Mouse (Mus musculus): ENCODE measurements around the gene Gimap8. TPM values are rescaled to one million over a fixed set of nuclear protein-coding genes. Genes with fewer than 3 reads are reported as not detected.

Gimap8 gene
- polyA plus RNA-seq, 1 experiment from 2014 or later, result 0.81 TPM

GRCm38 (mm10) chr6:48668022-48668421, 21.0 kb downstream of the Gimap8 start:
- no peak for ATAC-seq (ENCODE audit: insufficient read depth)
- Histone ChIP-seq H3K4me3 (replicated peaks) (no peak overlapping the region), H3K9me3 (replicated peaks) (no peaks in the 10 kb centered on the region), H3K4me2 (no peak overlapping the region), H3K27ac (replicated peaks) (no peak overlapping the region), H3K27me3 (no peaks in the 10 kb centered on the region), H3K4me1 (replicated peaks) (peaks cover 13% of the 10 kb centered on the region), H3K9ac (no peak overlapping the region), H3K36me3 (replicated peaks) (no peaks in the 10 kb centered on the region)

DNA sequence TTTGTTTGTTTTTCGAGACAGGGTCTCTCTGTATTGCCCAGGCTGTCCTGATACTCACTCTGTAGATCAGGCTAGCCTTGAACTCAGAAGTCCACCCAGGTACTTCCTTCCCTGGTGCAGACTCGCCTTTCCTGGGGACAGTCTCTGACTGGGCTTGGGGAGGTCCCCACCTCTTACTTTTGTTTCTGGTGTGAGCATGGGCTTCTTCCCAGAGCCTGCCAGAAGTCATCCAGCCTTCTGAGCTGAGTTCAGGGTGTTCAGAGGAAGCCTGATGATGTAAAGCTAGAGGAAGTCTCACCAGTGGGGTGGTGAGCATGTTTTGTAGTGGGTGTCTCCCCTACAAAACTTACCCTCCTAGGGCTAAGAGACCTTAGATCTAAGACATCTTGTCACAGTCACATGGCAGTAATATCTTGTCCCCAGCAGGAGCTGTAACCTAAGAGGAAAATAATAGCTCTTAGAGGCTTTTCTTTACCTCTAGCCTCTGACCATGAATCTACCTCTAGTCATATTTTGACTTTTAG, 22.5 kb downstream of the Gimap8 start:
- H3K27me3 ChIP-seq, result no peaks in the 10 kb centered on the region
- ATAC-seq (ENCODE audit: insufficient read depth), result no peak
- peaks cover 13% of the 10 kb centered on the region for H3K4me1 ChIP-seq (replicated peaks)
- 38% methylated on average over 2 of the region's 2 CpGs for WGBS (ENCODE audit: insufficient replicate concordance)
- H3K36me3 ChIP-seq (replicated peaks), result no peaks in the 10 kb centered on the region
- H3K9me3 ChIP-seq (replicated peaks), result no peaks in the 10 kb centered on the region
- H3K9ac ChIP-seq, result no peak overlapping the region
- H3K27ac ChIP-seq (replicated peaks), result no peak overlapping the region
- H3K4me3 ChIP-seq (replicated peaks), result no peak overlapping the region
- no peak overlapping the region for H3K4me2 ChIP-seq

DNA sequence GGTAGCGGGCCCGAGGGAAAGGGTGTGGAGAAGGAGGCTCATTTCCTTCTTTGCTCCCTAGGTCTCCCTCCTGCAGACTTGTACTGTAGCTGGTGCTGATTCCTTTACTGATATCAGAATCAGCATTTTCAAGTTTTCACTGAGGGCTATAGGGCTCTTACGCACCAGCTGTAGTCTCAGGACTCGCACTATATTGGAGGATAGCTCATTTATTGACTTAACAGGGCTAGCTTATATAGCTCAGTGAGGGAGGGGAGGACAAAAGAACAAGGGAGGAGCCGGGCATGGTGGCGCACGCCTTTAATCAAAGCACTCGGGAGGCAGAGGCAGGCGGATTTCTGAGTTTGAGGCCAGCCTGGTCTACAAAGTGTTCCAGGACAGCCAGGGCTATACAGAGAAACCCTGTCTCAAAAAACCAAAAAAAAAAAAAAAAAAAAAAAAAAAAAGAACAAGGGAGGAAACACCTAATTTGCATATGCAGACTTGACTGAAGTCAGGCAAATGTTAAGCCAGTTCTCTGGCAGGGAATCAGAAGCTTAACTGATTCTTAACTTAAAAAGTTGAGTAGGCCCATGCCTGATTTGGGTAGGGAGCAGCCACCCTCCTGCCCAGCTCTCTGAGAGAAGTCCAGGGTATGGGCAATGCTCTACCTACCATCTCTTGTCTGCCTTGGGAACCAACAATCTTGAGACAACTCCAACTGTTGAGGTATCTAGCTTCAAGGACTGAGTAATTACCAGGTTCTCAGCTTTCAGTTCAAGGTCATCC, 27.4 kb downstream of the Gimap8 start:
- peaks cover 26% of the 10 kb centered on the region for H3K4me1 ChIP-seq (replicated peaks)
- H3K9me3 ChIP-seq (replicated peaks), result no peaks in the 10 kb centered on the region
- H3K27me3 ChIP-seq, result no peaks in the 10 kb centered on the region
- no peaks in the 10 kb centered on the region for H3K36me3 ChIP-seq (replicated peaks)
- no peak overlapping the region for H3K4me3 ChIP-seq (replicated peaks)
- no peak overlapping the region for H3K27ac ChIP-seq (replicated peaks)
- ATAC-seq (ENCODE audit: insufficient read depth), result no peak
- H3K9ac ChIP-seq, result no peak overlapping the region
- H3K4me2 ChIP-seq, result no peak overlapping the region
- WGBS (ENCODE audit: insufficient replicate concordance), result 79% methylated on average over 9 of the region's 9 CpGs

GRCm38 (mm10) chr6:48675400-48675930, 28.4 kb downstream of the Gimap8 start:
- H3K4me1 ChIP-seq (replicated peaks), result peaks cover 26% of the 10 kb centered on the region
- WGBS (ENCODE audit: insufficient replicate concordance), result 20% methylated on average over 10 of the region's 10 CpGs
- no peaks in the 10 kb centered on the region for H3K36me3 ChIP-seq (replicated peaks)
- H3K4me2 ChIP-seq, result peak overlapping the region; percentile 64
- peak; percentile 33 for ATAC-seq (ENCODE audit: insufficient read depth)
- no peaks in the 10 kb centered on the region for H3K27me3 ChIP-seq
- no peaks in the 10 kb centered on the region for H3K9me3 ChIP-seq (replicated peaks)
- peak overlapping the region; percentile 49 for H3K27ac ChIP-seq (replicated peaks)
- 0 out of 2 replicates have a peak overlapping the region, but pooled peaks have one; percentile 22 for H3K9ac ChIP-seq
- peak overlapping the region; percentile 52 for H3K4me3 ChIP-seq (replicated peaks)

GRCm38 (mm10) chr6:48675931-48676859, 29.2 kb downstream of the Gimap8 start, which contains the start of gene Gimap9:
Gimap9 (plus strand) TSS chr6:48676129.
- H3K9me3 ChIP-seq (replicated peaks), result no peaks in the 10 kb centered on the region
- H3K4me2 ChIP-seq, result peak within 1 kb of the TSS; percentile 64
- H3K9ac ChIP-seq, result peak within 1 kb of the TSS; percentile 22
- H3K4me1 ChIP-seq (replicated peaks), result peaks cover 26% of the 10 kb centered on the region
- H3K27me3 ChIP-seq, result no peaks in the 10 kb centered on the region
- 5% methylated on average over 11 of the region's 13 CpGs for WGBS (ENCODE audit: insufficient replicate concordance)
- peak; percentile 80 for ATAC-seq (ENCODE audit: insufficient read depth)
- no peaks in the 10 kb centered on the region for H3K36me3 ChIP-seq (replicated peaks)
- peak within 1 kb of the TSS; percentile 52 for H3K4me3 ChIP-seq (replicated peaks)
- peak within 1 kb of the TSS; percentile 57 for H3K27ac ChIP-seq (replicated peaks)

DNA sequence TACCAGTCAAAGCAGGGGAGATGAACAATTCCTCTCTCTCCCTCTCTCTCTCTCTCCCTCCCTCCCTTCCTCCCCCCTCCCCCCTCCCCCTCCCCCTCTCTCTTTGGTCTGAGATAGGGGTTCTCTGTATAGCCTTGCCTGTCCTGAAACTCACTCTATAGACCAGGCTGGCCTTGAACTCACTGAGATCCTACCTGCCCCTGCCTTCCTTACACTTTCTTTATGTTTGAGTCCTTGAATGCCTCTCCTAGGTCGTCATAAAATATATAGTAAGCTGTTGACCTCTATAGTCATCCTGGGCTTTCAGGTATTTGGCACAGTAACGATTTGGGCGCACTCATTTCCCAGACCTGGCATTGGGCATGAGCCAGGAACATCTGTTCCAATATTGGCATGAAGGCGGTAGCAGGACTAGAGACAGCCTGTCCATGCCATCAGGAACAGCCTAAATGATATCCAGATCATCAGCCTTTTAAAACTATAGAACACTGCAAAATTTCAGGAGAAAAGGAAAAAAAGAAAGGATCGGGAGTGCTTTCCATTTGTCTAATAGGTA, 29.9 kb downstream of the Gimap8 start:
- Histone ChIP-seq H3K4me1 (replicated peaks) (peaks cover 26% of the 10 kb centered on the region), H3K9ac (no peak overlapping the region), H3K27ac (replicated peaks) (no peak overlapping the region), H3K4me3 (replicated peaks) (peak overlapping the region; percentile 52; the same call in 1 of the 2 replicates), H3K36me3 (replicated peaks) (no peaks in the 10 kb centered on the region), H3K27me3 (no peaks in the 10 kb centered on the region), H3K9me3 (replicated peaks) (no peaks in the 10 kb centered on the region), H3K4me2 (peak overlapping the region; percentile 64)
- WGBS (ENCODE audit: insufficient replicate concordance), result 66% methylated on average over 5 of the region's 5 CpGs
- no peak for ATAC-seq (ENCODE audit: insufficient read depth)

GRCm38 (mm10) chr6:48677492-48678345, 30.7 kb downstream of the Gimap8 start:
- Histone ChIP-seq H3K4me3 (replicated peaks) (no peak overlapping the region), H3K36me3 (replicated peaks) (no peaks in the 10 kb centered on the region), H3K9ac (no peak overlapping the region), H3K4me2 (peak overlapping the region; percentile 64; the same call in 1 of the 2 replicates), H3K9me3 (replicated peaks) (no peaks in the 10 kb centered on the region), H3K27ac (replicated peaks) (no peak overlapping the region), H3K27me3 (no peaks in the 10 kb centered on the region), H3K4me1 (replicated peaks) (peaks cover 26% of the 10 kb centered on the region)
- WGBS (ENCODE audit: insufficient replicate concordance), result 76% methylated on average over 17 of the region's 17 CpGs
- ATAC-seq (ENCODE audit: insufficient read depth), result no peak

GRCm38 (mm10) chr6:48678391-48678790, 31.4 kb downstream of the Gimap8 start:
- H3K4me2 ChIP-seq, result no peak overlapping the region
- ATAC-seq (ENCODE audit: insufficient read depth), result no peak
- H3K27me3 ChIP-seq, result no peaks in the 10 kb centered on the region
- peaks cover 26% of the 10 kb centered on the region for H3K4me1 ChIP-seq (replicated peaks)
- H3K9ac ChIP-seq, result no peak overlapping the region
- H3K4me3 ChIP-seq (replicated peaks), result no peak overlapping the region
- no peaks in the 10 kb centered on the region for H3K36me3 ChIP-seq (replicated peaks)
- WGBS (ENCODE audit: insufficient replicate concordance), result 39% methylated on average over 4 of the region's 4 CpGs
- H3K9me3 ChIP-seq (replicated peaks), result no peaks in the 10 kb centered on the region
- no peak overlapping the region for H3K27ac ChIP-seq (replicated peaks)

- Histone ChIP-seq H3K36me3 (replicated peaks) (no peaks in the 10 kb centered on the region), H3K4me2 (no peak overlapping the region), H3K27me3 (no peaks in the 10 kb centered on the region), H3K9me3 (replicated peaks) (no peaks in the 10 kb centered on the region), H3K9ac (no peak overlapping the region), H3K4me1 (replicated peaks) (peaks cover 28% of the 10 kb centered on the region), H3K27ac (replicated peaks) (no peak overlapping the region), H3K4me3 (replicated peaks) (no peak overlapping the region)
- ATAC-seq (ENCODE audit: insufficient read depth), result no peak
- 56% methylated on average over 6 of the region's 6 CpGs for WGBS (ENCODE audit: insufficient replicate concordance)
These were observed 32.7 kb downstream of the Gimap8 start for GRCm38 (mm10) chr6:48679701-48680100.

GRCm38 (mm10) chr6:48680421-48680820, 33.4 kb downstream of the Gimap8 start:
- Histone ChIP-seq H3K36me3 (replicated peaks) (no peaks in the 10 kb centered on the region), H3K27me3 (no peaks in the 10 kb centered on the region), H3K4me2 (no peak overlapping the region), H3K4me3 (replicated peaks) (no peak overlapping the region), H3K27ac (replicated peaks) (no peak overlapping the region), H3K9me3 (replicated peaks) (no peaks in the 10 kb centered on the region), H3K4me1 (replicated peaks) (peaks cover 22% of the 10 kb centered on the region), H3K9ac (no peak overlapping the region)
- no peak for ATAC-seq (ENCODE audit: insufficient read depth)
- 42% methylated on average over 5 of the region's 5 CpGs for WGBS (ENCODE audit: insufficient replicate concordance)
